Mouse (Mus musculus) erythroblast, embryonic 14.5 days (primary cell): Measurements from ENCODE around the gene Gatd1.

ENCODE experiments used
- GATA1 ChIP-seq: IDR thresholded peaks from 2 replicates; pipeline ENCODE4 v1.6.1; 2012; ENCODE audit warnings: low read length, inconsistent platforms, mixed read lengths
- TAL1 ChIP-seq: IDR thresholded peaks from 3 replicates; pipeline ENCODE4 v1.6.1; 2012; ENCODE audit warnings: low read length, inconsistent platforms, mixed read lengths

DNA sequence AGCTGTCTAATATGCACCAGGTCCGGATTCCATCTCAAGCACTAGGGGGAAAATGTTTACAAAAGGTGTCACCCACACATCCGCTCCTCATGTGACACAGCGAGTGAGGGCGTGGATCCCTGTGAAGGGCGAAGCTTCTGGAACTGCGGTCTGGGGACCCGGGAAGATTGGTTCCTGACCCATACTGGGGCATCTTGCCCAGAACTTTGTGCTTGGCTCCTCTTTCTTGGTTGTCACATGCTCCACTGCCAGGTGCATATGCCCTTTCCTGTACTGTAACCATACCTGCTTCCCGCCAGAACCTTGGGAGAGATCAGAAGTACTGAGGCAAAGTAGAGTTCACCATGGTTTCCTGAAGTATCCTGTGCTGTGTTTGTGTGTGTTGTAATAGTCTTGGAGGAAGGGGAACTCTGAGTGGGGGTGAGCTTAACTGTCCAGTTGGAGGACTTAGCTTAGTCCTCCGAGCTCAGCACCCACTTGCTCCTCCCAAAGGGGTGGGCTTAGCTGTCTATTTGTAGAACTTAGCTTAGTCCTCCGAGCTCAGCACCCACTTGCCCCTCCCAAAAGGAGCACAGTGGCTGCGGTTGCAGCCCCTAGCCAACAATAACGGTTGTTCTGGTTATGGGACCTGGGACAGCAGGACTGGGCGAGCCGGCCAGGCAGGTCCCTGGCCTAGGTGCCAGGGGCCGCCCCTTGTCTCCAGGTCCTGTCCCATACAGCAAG is 46.6 kb upstream of the Gatd1 start, which contains the start of gene Cracr2b:
- no peak for TF ChIP-seq GATA1
- TF ChIP-seq TAL1 = no peak
